Mouse (Mus musculus) yolk sac, embryonic 10.5 days (tissue): ENCODE measurements around the gene Tmem140.
A peak's percentile ranks its signal among the peaks of the same experiment; 100 is the strongest.

Experiments
- DNase-seq: peaks from one replicate; pipeline ENCODE4 v3.0.0-alpha.2; 2017; ENCODE audit warnings: low spot score

Tmem140 gene

DNA sequence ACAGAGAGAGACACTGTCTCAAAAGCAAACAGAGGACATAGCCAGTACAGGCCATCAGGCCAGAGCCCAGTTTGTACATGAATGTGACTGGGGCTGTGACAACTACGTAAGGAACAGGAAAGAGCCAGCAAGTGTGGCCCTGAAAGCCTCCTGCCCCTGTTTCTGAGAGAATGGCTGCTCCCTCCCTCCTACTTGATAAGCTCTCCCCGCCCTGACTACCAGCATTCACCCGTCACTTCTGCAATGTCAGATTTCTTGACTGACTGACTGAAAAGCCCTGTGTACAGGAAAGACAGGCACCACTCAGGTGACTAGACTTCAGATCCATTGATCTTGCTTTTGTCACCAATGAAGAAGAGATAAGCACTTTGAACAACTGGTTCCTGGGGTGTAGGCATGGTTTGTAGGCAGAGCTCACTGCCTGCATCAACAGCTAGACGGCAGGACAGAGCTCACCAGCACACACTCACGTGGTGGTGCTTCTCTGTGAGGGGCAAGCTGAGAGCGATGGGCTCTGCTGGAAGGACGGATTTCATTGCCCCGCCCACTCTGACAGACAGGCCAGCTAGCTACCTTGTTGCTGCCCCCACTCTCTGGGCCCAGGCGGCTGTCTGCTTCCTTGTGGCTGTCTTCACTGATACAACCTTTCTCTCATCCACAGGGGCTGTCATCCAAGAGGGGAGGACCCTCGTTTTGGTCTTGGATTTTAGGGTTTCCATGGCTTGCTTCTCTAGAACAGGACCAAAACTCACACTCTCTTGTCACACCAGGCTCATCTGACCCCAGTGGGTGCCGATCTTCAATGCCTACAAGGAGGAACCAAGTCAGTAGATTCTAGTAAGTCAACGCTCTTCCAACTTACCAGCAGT is 13.3 kb downstream of the Tmem140 start:
- DNase-seq, result peak; percentile 79

DNA sequence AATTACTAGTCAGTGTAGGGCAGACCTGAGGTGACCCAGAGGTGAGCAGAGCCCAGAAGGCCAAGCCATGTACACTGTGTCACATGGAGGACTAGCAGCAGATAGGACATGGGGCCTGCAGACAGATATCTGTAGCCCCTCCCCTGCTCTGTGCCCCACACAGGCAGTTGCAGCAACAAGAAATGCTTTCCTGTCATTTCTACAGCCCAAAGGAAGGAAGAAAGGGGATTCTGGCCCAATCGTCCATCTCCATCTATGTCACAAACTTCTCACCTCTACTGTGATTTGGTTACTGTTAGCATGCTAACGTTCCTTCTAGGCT is 13.8 kb downstream of the Tmem140 start:
- peak; percentile 63 for DNase-seq

DNA sequence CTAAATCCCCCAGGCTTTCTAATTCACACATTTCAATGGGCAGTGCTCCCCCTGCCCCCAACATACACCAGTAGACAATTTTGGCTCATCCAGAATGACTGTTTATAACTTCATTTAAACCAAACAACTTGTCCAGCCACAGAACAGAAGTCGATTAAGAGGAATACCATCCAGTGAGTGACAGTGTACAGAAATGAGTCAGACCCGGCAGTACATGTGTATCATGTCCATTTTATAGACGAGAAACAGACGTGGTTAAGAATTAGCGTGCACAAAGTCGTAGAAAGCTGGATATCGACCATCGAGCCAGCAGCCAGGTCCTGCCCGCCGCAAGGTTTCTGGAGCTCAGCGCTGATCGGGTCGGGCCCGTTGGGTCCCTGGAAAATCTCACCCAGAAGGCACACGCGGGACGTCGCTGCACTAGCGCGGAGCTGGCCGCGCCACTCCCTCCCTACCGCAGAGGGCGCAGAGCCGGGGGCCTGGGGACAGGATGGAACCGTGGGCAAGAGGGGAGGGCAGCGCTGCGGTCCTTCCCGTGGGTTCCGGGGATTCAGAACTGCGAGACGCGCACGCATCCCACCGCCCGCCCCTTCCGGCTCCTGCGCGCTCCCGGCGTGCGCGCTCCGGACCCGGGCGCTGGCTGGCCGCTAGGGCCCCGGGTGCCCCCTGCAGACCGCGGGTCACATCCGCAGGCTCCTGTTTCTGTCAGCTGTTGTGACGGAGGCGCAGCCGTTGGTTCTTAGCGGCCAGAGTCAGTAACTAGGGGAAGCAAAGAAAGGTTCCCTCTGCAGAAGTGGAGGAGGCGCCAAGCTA is 14.8 kb downstream of the Tmem140 start, which contains the start of gene Cyren:
Cyren (minus strand) TSS at position 552 of the 813 bp plus-strand sequence.
- peak; percentile 90 for DNase-seq

GRCm38 (mm10) chr6:34879101-34879740 is 16.3 kb downstream of the Tmem140 start:
- no peak for DNase-seq

DNA sequence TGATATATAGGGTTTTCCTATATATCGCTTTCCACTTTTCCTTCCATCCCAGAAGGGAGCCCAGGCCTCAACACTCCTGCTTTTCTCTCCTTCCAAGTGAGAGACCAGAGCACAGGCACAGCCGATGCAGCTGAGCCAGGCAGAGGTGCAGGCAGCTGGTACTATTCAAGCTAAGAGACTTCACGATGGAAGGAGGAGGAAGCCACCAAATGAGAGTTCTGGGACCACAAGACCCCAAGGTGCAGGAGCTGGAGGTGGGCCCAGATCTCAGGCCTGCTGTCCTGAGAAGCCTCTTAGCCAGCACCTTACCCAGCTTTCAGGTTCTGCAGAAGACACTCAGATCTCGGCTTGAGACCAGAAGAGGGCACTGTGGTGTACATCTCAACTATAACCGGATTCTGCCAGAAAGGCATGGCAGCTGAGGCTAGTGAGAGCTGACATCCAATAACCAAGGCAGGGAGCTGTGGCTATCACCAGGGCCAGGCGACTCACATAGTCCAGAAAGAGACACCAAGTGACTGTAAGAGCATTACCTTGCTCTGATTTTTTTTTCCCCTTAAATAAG is 17.0 kb downstream of the Tmem140 start:
- DNase-seq, result no peak

- no peak for DNase-seq
Measured at GRCm38 (mm10) chr6:34884724-34885123, 21.8 kb downstream of the Tmem140 start.

- DNase-seq, result no peak
Measured at GRCm38 (mm10) chr6:34887131-34887850, 24.3 kb downstream of the Tmem140 start.

GRCm38 (mm10) chr6:34889185-34889584 is 26.2 kb downstream of the Tmem140 start:
- no peak for DNase-seq

DNA sequence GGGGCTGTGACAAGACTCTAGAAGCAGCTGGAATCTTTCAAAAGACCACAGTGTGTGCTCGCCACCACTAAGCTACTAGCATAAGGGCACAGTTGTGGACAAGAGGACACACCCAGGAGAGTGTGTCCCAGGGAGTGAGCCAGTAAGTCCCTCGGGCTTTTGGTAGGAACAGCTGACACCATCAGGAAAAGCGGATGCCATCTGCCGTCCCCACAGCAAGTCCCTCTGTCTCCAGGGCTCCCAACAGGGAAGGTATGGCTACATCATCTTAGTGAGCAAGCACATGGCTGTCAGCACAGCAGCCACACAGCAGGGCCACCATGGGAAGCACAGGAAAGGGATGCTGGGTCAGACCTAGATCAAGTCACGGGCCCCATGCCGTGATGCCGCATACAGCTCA is 32.6 kb downstream of the Tmem140 start:
- DNase-seq, result no peak

GRCm38 (mm10) chr6:34896168-34896780 is 33.3 kb downstream of the Tmem140 start:
- DNase-seq, result no peak

DNA sequence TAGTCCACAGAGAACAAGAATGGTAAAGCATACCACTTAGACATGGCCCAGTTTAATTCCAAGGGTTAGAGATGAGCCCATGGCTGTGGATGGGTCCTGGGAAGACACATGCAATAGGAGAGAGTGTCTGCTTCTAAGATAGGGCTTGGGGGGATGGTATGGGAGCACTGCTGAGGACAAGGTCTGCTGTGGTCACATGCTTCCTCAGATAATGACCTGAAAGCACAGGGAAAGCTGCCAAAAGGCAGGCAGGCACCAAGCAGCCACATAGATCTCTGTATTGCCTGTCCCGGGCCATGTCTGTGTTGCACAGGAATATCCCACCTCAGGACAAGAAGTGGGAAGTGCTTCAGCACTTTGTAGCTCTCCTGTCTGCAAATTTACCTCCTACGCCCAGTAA is 36.2 kb downstream of the Tmem140 start:
- peak; percentile 50 for DNase-seq

- no peak for DNase-seq
Measured at GRCm38 (mm10) chr6:34900990-34901389, 38.0 kb downstream of the Tmem140 start.

- DNase-seq, result no peak
Measured at GRCm38 (mm10) chr6:34901911-34902444, 39.0 kb downstream of the Tmem140 start.

DNA sequence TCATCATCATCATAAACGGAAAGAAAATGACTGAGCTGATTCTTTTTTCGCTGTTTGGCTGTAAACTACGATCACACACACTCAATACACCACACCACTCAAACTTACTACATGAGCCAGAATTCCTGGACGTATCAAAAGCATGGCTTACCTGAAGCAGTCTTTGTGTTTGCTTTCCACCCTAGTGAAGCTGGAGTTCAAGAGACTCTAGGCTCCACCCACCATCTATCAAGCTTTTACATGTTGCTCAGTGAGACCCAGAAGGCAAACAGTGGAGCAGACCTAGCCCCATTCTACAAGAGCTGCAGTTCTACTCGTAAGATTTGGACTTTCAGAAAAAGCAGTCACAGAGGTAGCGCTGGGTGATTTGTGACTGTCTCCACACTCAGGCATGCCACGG is 39.6 kb downstream of the Tmem140 start:
- no peak for DNase-seq

- no peak for DNase-seq
Measured at GRCm38 (mm10) chr6:34903441-34903840, 40.5 kb downstream of the Tmem140 start.

- no peak for DNase-seq
Measured at GRCm38 (mm10) chr6:34903851-34904250, 40.9 kb downstream of the Tmem140 start.

GRCm38 (mm10) chr6:34904361-34904760 is 41.4 kb downstream of the Tmem140 start:
- no peak for DNase-seq

DNA sequence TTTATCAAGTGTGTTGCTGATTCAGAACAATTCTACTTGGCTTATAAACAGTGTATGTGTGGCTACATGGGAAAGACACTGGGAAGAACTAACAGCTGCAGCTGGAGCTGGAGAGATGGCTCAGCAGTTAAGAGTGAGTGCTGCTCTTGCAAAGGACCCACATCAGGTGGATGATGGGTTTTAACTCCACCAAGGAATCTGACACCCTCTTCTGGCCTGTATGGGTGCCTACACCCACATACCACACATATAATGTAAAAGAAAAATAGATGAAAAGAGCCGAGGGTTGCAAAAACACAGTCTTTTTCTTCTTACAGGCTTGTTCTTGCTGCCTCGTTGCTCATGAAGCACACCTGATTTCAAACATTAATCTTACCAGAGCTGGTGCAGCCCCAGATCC is 43.2 kb downstream of the Tmem140 start:
- DNase-seq, result no peak

GRCm38 (mm10) chr6:34906661-34907060 is 43.7 kb downstream of the Tmem140 start:
- DNase-seq, result no peak

DNA sequence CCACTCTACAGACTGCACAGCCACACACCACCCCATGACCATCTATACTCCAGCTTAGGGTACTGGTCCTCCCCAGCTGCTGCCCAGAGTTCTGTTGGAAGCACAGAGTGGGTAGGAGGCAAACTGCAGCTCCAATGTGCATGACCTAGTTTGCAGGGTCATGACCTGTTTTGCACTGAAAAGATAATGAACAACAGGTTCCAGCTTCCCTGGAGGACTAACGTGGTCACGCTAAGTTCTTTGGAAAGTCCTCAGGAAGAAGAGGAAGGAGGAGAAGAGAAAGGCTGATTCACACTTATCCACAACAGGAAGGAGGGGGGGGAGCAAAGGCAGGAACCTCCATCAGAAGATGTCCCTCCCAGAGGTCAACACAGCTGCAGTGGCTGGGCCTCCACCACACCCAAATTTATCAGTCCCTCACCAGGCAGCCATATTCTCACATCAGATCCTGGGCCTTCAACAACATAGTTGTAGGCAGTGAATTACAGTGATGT is 44.2 kb downstream of the Tmem140 start:
- DNase-seq, result no peak
